Mouse (Mus musculus): ENCODE data around the gene Fkbp5.

DNA sequence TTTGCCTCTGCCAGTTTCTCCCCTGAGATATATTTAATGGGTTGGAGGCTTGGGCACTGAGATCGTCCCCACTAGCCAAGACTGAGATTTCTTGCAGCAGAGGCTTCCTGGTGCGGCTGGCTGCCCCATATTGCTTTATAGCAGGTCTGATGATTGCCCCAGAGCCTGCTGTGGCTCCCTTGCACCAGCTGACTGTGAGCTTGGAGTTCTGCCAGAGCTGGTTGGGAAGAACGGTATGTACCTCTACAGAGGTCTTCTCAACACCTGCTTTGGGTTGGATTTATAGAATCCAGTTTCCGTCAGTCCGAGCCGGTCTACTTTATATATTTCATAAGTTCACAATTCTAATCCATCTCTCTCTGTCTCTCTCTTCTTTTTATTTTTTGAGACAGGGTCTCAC, 93.0 kb downstream of the Fkbp5 start:
- TF ChIP-seq EP300 (IDR thresholded peaks at IDR 0.05; ENCODE audit: low read depth), result no peak
- no peak for TF ChIP-seq CTCF (IDR thresholded peaks at IDR 0.05; ENCODE audit: low read depth)
